Mouse (Mus musculus) olfactory bulb, adult 2 months (tissue): ENCODE measurements around the gene Lyrm9. TPM values are rescaled to one million over a fixed set of nuclear protein-coding genes. Genes with fewer than 3 reads are reported as not detected.

Source experiments
- H3K27ac ChIP-seq: fragments of 200-500 bp; 2 replicates; pipeline ENCODE4 v1.5.1; 2012; ENCODE audit warnings: low read depth, low read length; ENCODE audit not compliant: insufficient read depth
- H3K4me1 ChIP-seq: fragments of 200-500 bp; 2 replicates; pipeline ENCODE4 v1.6.1; 2012; ENCODE audit warnings: low read length; ENCODE audit not compliant: control insufficient read depth, insufficient read depth
- H3K4me3 ChIP-seq: fragments of 200-500 bp; 2 replicates; pipeline ENCODE4 v1.5.1; 2012; ENCODE audit warnings: mild to moderate bottlenecking, low read depth, low read length, moderate library complexity; ENCODE audit not compliant: insufficient read depth
- CTCF ChIP-seq: fragments of 200-500 bp; IDR thresholded peaks from 2 replicates; pipeline ENCODE4 v1.5.1; 2012; ENCODE audit warnings: low read depth, mild to moderate bottlenecking, low read length, moderate library complexity; ENCODE audit not compliant: insufficient read depth
- POLR2A ChIP-seq: fragments of 200-500 bp; IDR thresholded peaks from 2 replicates; pipeline ENCODE4 v1.6.1; 2012; ENCODE audit warnings: mild to moderate bottlenecking, low read depth, low read length, moderate library complexity; ENCODE audit not compliant: insufficient read depth
- WGBS: fragments of 180-500 bp; shearing (Covaris S2); methylation state at CpG from one replicate; pipeline ENCODE4 v1.1.7; 2018; 5-methylcytosine and 5-hydroxymethylcytosine counted together
- polyA plus RNA-seq: library from polyadenylated mRNA; stranded (reverse); fragments of >200 nt; gene quantifications from 2 replicates; pipeline ENCODE4 v1.2.4, GENCODE M21; 2012; ENCODE audit warnings: low replicate concordance; ENCODE audit not compliant: missing spikeins, insufficient read depth, insufficient read length

Gene Lyrm9
- polyA plus RNA-seq, 1 experiment: not detected

DNA sequence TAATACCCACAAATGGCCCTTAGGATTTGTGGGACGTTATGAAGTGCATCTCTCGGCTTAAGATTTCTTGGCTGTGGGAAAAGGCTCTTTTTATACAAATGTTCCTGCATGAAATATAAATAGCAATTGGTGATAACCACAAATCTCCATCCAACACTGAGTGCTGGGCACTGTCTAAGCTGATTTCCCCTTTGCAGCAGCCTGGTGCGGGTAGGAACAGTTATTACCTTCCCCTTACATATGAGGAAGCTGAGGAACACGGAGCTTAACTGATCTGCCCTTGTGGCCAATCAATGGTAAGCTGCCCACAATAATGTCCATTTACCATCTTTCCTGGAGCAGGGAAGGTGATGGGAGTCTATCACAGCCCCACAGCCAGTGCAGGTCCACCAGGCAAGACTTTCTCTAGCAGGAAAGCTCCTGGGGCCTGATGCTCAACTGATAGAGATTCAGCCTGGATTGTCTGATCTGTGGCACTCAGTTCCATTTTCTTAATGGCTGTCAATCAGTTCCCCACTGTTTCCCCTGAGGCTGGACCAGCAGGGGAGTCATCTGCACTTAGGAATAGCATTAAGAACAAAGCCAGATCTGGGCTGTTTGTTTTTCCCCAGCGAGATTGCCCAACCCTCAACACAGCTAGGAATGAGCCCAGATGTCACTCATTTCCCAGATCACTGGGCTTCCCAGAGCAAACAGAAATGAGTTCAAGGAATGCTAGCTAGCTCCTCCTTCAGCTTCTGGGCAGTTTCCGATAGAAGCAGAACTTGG lies 18.9 kb upstream of the Lyrm9 start:
- WGBS: 81% methylated on average over 6 of the region's 6 CpGs
- H3K4me1 ChIP-seq: peaks cover 6% of the 10 kb centered on the region
- TF ChIP-seq CTCF: no peak
- TF ChIP-seq POLR2A: no peak
- no peak overlapping the region for H3K4me3 ChIP-seq
- no peak overlapping the region for H3K27ac ChIP-seq

- Histone ChIP-seq H3K4me3 (no peak overlapping the region), H3K27ac (no peak overlapping the region)
- no peak for TF ChIP-seq CTCF
- no peak for TF ChIP-seq POLR2A
These were observed 17.0 kb upstream of the Lyrm9 start for GRCm38 (mm10) chr11:78809398-78809797.

DNA sequence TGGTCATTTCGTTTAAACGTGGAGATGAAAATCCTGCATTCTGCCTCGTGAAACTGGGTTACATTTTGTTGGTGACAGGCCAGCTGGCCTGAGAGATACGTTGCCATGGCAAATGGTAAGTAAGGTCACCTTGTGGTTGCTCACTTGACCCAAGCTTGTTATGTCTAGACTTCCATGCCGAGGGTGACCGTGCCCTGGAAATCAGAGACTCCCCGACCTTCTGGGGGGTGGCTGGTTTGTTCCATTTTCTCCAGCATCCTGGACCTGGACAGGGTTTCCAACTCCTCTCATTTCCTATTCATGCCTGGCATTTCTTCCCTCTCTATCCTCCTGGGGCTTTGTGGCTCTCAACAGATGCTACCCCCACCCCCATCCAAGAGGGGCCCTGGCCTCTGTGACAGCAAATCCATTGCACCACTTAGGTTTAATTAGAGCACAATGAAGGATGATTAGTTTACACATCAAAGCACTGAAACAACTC lies 11.9 kb upstream of the Lyrm9 start:
- H3K4me3 ChIP-seq: no peak overlapping the region
- TF ChIP-seq POLR2A (no peak), CTCF (no peak)
- H3K4me1 ChIP-seq: peaks cover 22% of the 10 kb centered on the region
- 60% methylated on average over 7 of the region's 7 CpGs for WGBS
- H3K27ac ChIP-seq: no peak overlapping the region

More at GRCm38 (mm10) chr11:78809398-78809797, 17.0 kb upstream of the Lyrm9 start:
- peaks cover 7% of the 10 kb centered on the region for H3K4me1 ChIP-seq

GRCm38 (mm10) chr11:78815986-78816792 lies 10.2 kb upstream of the Lyrm9 start:
- peaks cover 32% of the 10 kb centered on the region for H3K4me1 ChIP-seq
- TF ChIP-seq POLR2A (no peak), CTCF (no peak)
- WGBS: 50% methylated on average over 14 of the region's 14 CpGs
- H3K27ac ChIP-seq: no peak overlapping the region
- H3K4me3 ChIP-seq: no peak overlapping the region

DNA sequence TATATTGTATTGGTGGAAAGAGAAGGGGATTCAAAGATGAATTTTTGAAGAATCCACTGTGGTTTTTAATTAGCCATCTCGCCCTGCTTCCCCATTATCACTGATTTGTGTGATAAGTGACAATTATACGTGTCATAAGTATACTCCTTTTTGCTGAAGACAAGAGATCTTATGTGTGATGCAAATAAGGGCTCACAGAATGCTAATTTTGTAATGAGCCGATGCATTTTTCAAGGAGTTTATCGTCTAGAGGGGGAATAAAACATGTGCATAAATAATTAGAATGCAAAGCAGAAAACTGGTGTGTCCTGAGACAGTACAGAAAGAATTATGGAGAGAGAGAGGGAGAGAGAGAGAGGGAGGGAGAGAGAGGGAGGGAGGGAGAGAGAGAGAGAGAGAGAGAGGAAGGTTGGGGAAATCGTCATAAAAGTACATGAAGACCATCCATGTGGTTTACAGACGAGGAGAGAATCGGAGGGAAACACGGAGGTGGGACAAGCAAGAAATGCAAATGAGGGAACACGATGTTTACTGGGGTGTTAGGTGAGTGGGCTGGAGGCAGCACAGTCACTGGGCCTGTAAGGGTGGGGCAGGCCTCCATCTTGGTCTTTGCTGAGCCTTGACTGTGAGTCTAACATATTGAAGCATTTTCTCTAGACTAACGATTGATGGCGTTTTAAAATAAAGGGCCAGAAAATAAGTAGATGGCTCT lies 8.9 kb upstream of the Lyrm9 start:
- WGBS: 44% methylated on average over 11 of the region's 11 CpGs
- Histone ChIP-seq H3K27ac (peak overlapping the region; percentile 46; the same call in 1 of the 2 replicates), H3K4me1 (peaks cover 34% of the 10 kb centered on the region), H3K4me3 (no peak overlapping the region)
- TF ChIP-seq POLR2A (no peak), CTCF (no peak)

- Histone ChIP-seq H3K4me3 (no peak overlapping the region), H3K4me1 (peaks cover 39% of the 10 kb centered on the region), H3K27ac (peak overlapping the region; percentile 68)
- TF ChIP-seq POLR2A (no peak), CTCF (no peak)
- WGBS: 25% methylated on average over 12 of the region's 12 CpGs
These were observed 5.9 kb upstream of the Lyrm9 start for GRCm38 (mm10) chr11:78820337-78821000.

DNA sequence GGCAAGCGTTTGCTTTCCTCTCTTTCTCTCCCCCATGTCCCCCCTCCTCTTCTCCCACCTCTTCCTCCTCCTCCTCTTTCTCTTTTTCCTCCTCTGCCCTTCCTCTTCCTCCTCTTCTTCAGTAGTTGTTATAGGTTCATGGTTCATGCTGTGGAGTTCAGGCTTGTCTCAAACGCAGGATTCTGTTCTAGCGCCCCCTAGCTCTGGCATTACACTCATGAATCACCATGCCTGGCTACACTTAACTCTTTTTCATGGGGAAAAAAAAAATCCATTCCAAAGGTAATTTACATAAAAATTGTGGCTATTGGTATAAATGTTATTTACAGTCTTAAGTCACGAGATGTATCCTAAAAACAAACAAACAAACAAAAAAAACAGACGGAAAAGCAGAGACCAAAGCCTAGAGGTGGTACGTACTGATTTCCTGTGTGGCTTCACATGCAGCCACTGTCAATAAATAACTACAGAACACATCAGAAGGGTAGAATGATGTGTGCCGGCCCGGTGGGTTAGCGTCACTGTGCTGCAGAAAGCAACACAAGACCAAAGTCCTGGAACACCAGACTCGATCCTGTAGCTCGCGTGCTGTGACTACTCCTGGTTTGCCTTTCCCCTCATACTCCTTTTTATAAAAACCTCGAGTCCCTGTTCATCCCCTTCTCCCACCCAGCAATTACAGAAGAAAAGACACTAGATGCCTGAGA lies 3.4 kb upstream of the Lyrm9 start:
- H3K27ac ChIP-seq: peak overlapping the region; percentile 64; the same call in 1 of the 2 replicates
- TF ChIP-seq POLR2A (no peak), CTCF (no peak)
- no peak overlapping the region for H3K4me3 ChIP-seq
- WGBS: 40% methylated on average over 13 of the region's 13 CpGs
- peaks cover 34% of the 10 kb centered on the region for H3K4me1 ChIP-seq

- TF ChIP-seq POLR2A: no peak
- no peak for TF ChIP-seq CTCF
- Histone ChIP-seq H3K27ac (no peak overlapping the region), H3K4me3 (peak overlapping the region; percentile 5; the same call in 1 of the 2 replicates), H3K4me1 (peaks cover 25% of the 10 kb centered on the region)
- WGBS: 25% methylated on average over 7 of the region's 7 CpGs
These were observed 1.2 kb downstream of the Lyrm9 start for GRCm38 (mm10) chr11:78827546-78827945.
